Mouse (Mus musculus): ENCODE measurements around the gene Cherp.

Gene Cherp

GRCm38 (mm10) chr8:72470684-72471083 is 4.3 kb downstream of the Cherp start:
- DNase-seq (ENCODE audit: low spot score) = no peak

- no peak for DNase-seq (ENCODE audit: low spot score)
These were observed 5.0 kb downstream of the Cherp start for GRCm38 (mm10) chr8:72469984-72470383.

GRCm38 (mm10) chr8:72469243-72469642 is 5.8 kb downstream of the Cherp start:
- no peak for DNase-seq (ENCODE audit: low spot score)

- no peak for DNase-seq (ENCODE audit: low spot score)
These were observed 10.8 kb downstream of the Cherp start for GRCm38 (mm10) chr8:72464211-72464610.

- no peak for DNase-seq (ENCODE audit: low spot score)
These were observed 15.0 kb downstream of the Cherp start for GRCm38 (mm10) chr8:72459881-72460533.

GRCm38 (mm10) chr8:72458457-72458856 is 16.6 kb downstream of the Cherp start:
- no peak for DNase-seq (ENCODE audit: low spot score)

GRCm38 (mm10) chr8:72457806-72458205 is 17.2 kb downstream of the Cherp start:
- DNase-seq (ENCODE audit: low spot score) = no peak

- no peak for DNase-seq (ENCODE audit: low spot score)
These were observed 19.7 kb downstream of the Cherp start for GRCm38 (mm10) chr8:72455317-72455716.

- DNase-seq (ENCODE audit: low spot score) = no peak
These were observed 21.1 kb downstream of the Cherp start for GRCm38 (mm10) chr8:72453904-72454303.

GRCm38 (mm10) chr8:72451516-72451915 is 23.5 kb downstream of the Cherp start:
- no peak for DNase-seq (ENCODE audit: low spot score)

- DNase-seq (ENCODE audit: low spot score) = no peak
These were observed 30.0 kb downstream of the Cherp start for GRCm38 (mm10) chr8:72445071-72445470.

GRCm38 (mm10) chr8:72443994-72444350 is 31.1 kb downstream of the Cherp start:
- DNase-seq (ENCODE audit: low spot score) = no peak

- DNase-seq (ENCODE audit: low spot score) = peak; percentile 98
These were observed 31.6 kb downstream of the Cherp start, which contains the start of the genes Calr3 and 1700030K09Rik for GRCm38 (mm10) chr8:72443338-72443993. Gene Calr3 (minus strand): TSS chr8:72443870. Gene 1700030K09Rik (plus strand): TSS chr8:72443880.

- no peak for DNase-seq (ENCODE audit: low spot score)
These were observed 36.6 kb downstream of the Cherp start for GRCm38 (mm10) chr8:72438248-72439015.

GRCm38 (mm10) chr8:72434952-72435351 is 40.1 kb downstream of the Cherp start:
- DNase-seq (ENCODE audit: low spot score) = no peak

GRCm38 (mm10) chr8:72429676-72430075 is 45.4 kb downstream of the Cherp start:
- DNase-seq (ENCODE audit: low spot score) = no peak

- no peak for DNase-seq (ENCODE audit: low spot score)
These were observed 52.1 kb downstream of the Cherp start for GRCm38 (mm10) chr8:72422926-72423325.

GRCm38 (mm10) chr8:72421362-72422335 is 53.4 kb downstream of the Cherp start, which contains the start of gene Eps15l1:
Gene Eps15l1 (minus strand): TSS chr8:72421460.
- peak; percentile 99 for DNase-seq (ENCODE audit: low spot score)

GRCm38 (mm10) chr8:72420571-72421361 is 54.3 kb downstream of the Cherp start:
- no peak for DNase-seq (ENCODE audit: low spot score)

- DNase-seq (ENCODE audit: low spot score) = no peak
These were observed 57.0 kb downstream of the Cherp start for GRCm38 (mm10) chr8:72418073-72418472.

- no peak for DNase-seq (ENCODE audit: low spot score)
These were observed 59.8 kb downstream of the Cherp start for GRCm38 (mm10) chr8:72415252-72415651.

Data from left cerebral cortex, adult 11 months (tissue).